Mouse (Mus musculus) kidney, adult 2 months (tissue): ENCODE measurements at regions not wholly inside any gene's neighbourhood (a gene's known extent, or its start where the extent isn't known, plus 50 kb on each side); places are given as distances from the start of the nearest gene placed in this dataset.

Experiments used
- CTCF ChIP-seq: fragments of 200-500 bp; conservative IDR thresholded peaks from 2 replicates; pipeline ENCODE4 v1.5.1; 2011; ENCODE audit warnings: low read depth, mild to moderate bottlenecking, control low read depth, low read length, moderate library complexity, mixed read lengths; ENCODE audit not compliant: insufficient read depth, insufficient read length
- POLR2A ChIP-seq: fragments of 200-500 bp; IDR thresholded peaks from one replicate; pipeline ENCODE4 v1.6.1; 2011; ENCODE audit warnings: low read depth, low read length, control low read depth

- TF ChIP-seq CTCF: no peak
- no peak for TF ChIP-seq POLR2A
These were observed 84.2 kb upstream of the Basp1 start for GRCm38 (mm10) chr15:25497743-25498142.
